In the genomic region with DNA sequence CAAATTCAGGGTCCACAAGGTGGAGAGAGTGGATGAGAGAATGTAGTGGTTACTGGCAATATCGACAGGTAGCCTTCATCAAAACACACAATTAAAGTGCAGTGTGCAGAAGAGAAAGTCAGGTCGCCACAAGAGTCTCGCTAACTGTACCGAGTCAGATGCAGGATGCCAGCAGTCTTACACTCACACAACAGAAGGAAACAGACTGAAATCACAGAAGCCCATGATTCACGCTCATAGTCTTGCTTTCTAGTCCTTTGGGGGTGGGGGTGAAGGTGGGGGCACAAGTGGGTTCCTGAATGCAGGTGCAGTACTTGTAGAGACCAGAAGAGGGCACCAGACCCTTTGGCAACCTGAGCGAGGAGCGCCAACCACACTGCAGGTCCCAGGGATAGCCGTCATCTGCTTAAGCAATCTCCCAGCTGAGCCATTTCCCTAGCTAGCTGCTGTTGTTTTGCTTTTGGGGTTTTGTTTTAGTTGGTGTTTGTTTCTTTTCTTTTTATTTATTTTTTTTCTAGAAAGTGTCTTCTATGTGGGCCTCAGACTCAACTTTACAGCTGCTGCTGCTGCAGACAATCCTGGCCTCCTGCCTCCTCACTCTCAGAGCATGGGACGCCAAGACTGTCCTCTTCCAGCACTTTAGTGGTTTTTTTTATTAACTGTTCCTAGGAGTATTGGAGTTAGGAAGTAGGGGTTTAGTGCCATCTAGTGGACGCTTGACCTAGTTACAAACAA, we compare ENCODE assay signal across 7 mouse cellular contexts.
A peak's percentile ranks its signal among the peaks of the same experiment; 100 is the strongest.
DNase-seq lines count a peak whose midpoint lies in the region; ATAC-seq lines count a peak whose summit lies in the region.

No protein-coding gene starts in this region.

- H3K27me3 ChIP-seq in intestine, embryonic 16.5 days (replicated peaks; ENCODE audit: control insufficient read depth, insufficient read depth, low read length), result no peaks in the 10 kb centered on the region
- H3K27me3 ChIP-seq in midbrain, embryonic 11.5 days (ENCODE audit: control insufficient read depth, insufficient read depth, low read length), result no peaks in the 10 kb centered on the region

- H3K36me3 ChIP-seq in intestine, embryonic 16.5 days (ENCODE audit: control insufficient read depth, insufficient read depth, low read length), result no peaks in the 10 kb centered on the region
- H3K36me3 ChIP-seq in midbrain, embryonic 11.5 days (ENCODE audit: control insufficient read depth, insufficient read depth, low read length), result no peaks in the 10 kb centered on the region

- H3K4me2 ChIP-seq in intestine, embryonic 16.5 days (ENCODE audit: low read depth, low read length), result peak overlapping the region; percentile 48
- no peak overlapping the region; the same call in 1 of the 2 replicates for H3K4me2 ChIP-seq in midbrain, embryonic 11.5 days

- DNase-seq in adrenal gland, postnatal 10 days, result peak; percentile 86
- peak; percentile 72 for DNase-seq in embryo, embryonic 11.5 days (ENCODE audit: low read depth, low spot score)
- DNase-seq in gastrocnemius, postnatal 4 days (ENCODE audit: low spot score in 2 of 2), result peak; percentile 64 to 77
- DNase-seq in left cerebral cortex, postnatal 36 days (ENCODE audit: low spot score in 2 of 2), result peak; percentile 70 to 74
- DNase-seq in midbrain, embryonic 11.5 days (ENCODE audit: low spot score, missing footprints), result peak; percentile 96
- DNase-seq in skeletal muscle tissue, adult 2 months (ENCODE audit: low read depth, low spot score), result peak; percentile 86

- H3K9ac ChIP-seq in intestine, embryonic 16.5 days (ENCODE audit: low read depth, low read length), result no peak overlapping the region
- H3K9ac ChIP-seq in midbrain, embryonic 11.5 days (ENCODE audit: low read length), result no peak overlapping the region

- no peaks in the 10 kb centered on the region for H3K9me3 ChIP-seq in intestine, embryonic 16.5 days (ENCODE audit: control insufficient read depth, low read length)
- no peaks in the 10 kb centered on the region for H3K9me3 ChIP-seq in midbrain, embryonic 11.5 days (ENCODE audit: control insufficient read depth, low read length)

- no peak overlapping the region for H3K27ac ChIP-seq in intestine, embryonic 16.5 days (ENCODE audit: low read length)
- no peak overlapping the region for H3K27ac ChIP-seq in midbrain, embryonic 11.5 days (ENCODE audit: low read depth, low read length)

- peaks cover 4% of the 10 kb centered on the region; the same call in 1 of the 2 replicates for H3K4me1 ChIP-seq in intestine, embryonic 16.5 days (ENCODE audit: control insufficient read depth, insufficient read depth, low read length)
- peaks cover 5% of the 10 kb centered on the region for H3K4me1 ChIP-seq in midbrain, embryonic 11.5 days (ENCODE audit: control insufficient read depth, insufficient read depth, low read length)

- H3K4me3 ChIP-seq in intestine, embryonic 16.5 days (ENCODE audit: low read length), result no peak overlapping the region
- no peak overlapping the region for H3K4me3 ChIP-seq in midbrain, embryonic 11.5 days (ENCODE audit: low read depth, low read length)

- peak; percentile 90 for ATAC-seq in intestine, embryonic 16.5 days
- ATAC-seq in midbrain, embryonic 11.5 days (ENCODE audit: low FRiP score), result peak; percentile 85

- 23% methylated on average over 10 of the region's 10 CpGs for WGBS in intestine, embryonic 16.5 days
- WGBS in midbrain, embryonic 11.5 days, result 22% methylated on average over 10 of the region's 10 CpGs

- intact Hi-C loops in left cerebral cortex, postnatal 36 days (cut with DNase I), result loop anchor here (2.0 to 10.0 kb wide), 5 partner anchors 92 to 578 kb away; partner anchors contain the start of genes Fgfr1op2, Ints13 and Itpr2
